Mouse (Mus musculus) bone marrow macrophage, adult 2 months (primary cell): ENCODE measurements around the gene Gm20388. TPM values are rescaled to one million over a fixed set of nuclear protein-coding genes. Genes with fewer than 3 reads are reported as not detected.

Experiments
- H3K27ac ChIP-seq: 2 replicates; pipeline ENCODE4 v1.5.1; 2012; ENCODE audit warnings: low read depth, low read length; ENCODE audit not compliant: insufficient read depth
- H3K4me1 ChIP-seq: 2 replicates; pipeline ENCODE4 v1.6.1; 2012; ENCODE audit warnings: low read length; ENCODE audit not compliant: control insufficient read depth, insufficient read depth
- H3K4me3 ChIP-seq: 2 replicates; pipeline ENCODE4 v1.5.1; 2012; ENCODE audit warnings: mild to moderate bottlenecking, low read length, moderate library complexity; ENCODE audit not compliant: insufficient read depth
- CTCF ChIP-seq: IDR thresholded peaks from 2 replicates; pipeline ENCODE4 v1.5.1; 2012; ENCODE audit warnings: low read depth, mild to moderate bottlenecking, low read length, moderate library complexity
- POLR2A ChIP-seq: IDR thresholded peaks from 2 replicates; pipeline ENCODE4 v1.6.1; 2012; ENCODE audit warnings: mild to moderate bottlenecking, low read depth, low read length, borderline replicate concordance
- polyA plus RNA-seq: library from polyadenylated mRNA; stranded (reverse); fragments of >200 nt; gene quantifications from 2 replicates; pipeline ENCODE4 v1.2.4, GENCODE M21; 2012; ENCODE audit not compliant: missing spikeins, insufficient read depth, insufficient read length

Gene Gm20388
- polyA plus RNA-seq, 1 experiment = 32.7 TPM

DNA sequence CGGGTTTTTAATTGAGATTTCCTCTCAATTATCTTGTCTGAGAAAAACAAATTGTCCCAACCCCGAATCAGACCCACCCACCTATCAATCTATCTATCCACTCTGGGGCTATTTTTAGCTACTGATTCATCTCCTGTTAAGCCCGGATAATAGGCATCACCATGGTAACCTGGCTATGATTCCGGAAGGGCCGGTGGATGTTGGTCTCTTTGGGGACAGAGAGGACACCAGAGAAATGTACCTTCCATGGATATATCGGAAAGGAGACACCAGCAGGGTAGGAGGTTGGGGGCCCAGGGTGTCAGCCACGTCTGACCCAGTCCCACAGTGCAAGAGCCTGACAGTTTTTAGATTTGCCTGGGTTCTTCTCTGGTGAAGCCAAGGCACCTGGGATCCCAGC, 3224.8 kb downstream of the Gm20388 start:
- H3K27ac ChIP-seq = no peak overlapping the region

GRCm38 (mm10) chr8:123135806-123136205, 3225.2 kb downstream of the Gm20388 start:
- H3K27ac ChIP-seq = no peak overlapping the region
- TF ChIP-seq POLR2A = no peak
- TF ChIP-seq CTCF = no peak

More for the DNA sequence above, 3224.8 kb downstream of the Gm20388 start:
- TF ChIP-seq CTCF (no peak), POLR2A (no peak)
- Histone ChIP-seq H3K4me1 (peaks cover 6% of the 10 kb centered on the region), H3K4me3 (no peak overlapping the region)

GRCm38 (mm10) chr8:123136287-123136686, 3225.6 kb downstream of the Gm20388 start:
- no peak overlapping the region for H3K27ac ChIP-seq
- peaks cover 6% of the 10 kb centered on the region for H3K4me1 ChIP-seq
- TF ChIP-seq CTCF = no peak
- no peak for TF ChIP-seq POLR2A
- H3K4me3 ChIP-seq = no peak overlapping the region

More at GRCm38 (mm10) chr8:123135806-123136205, 3225.2 kb downstream of the Gm20388 start:
- H3K4me1 ChIP-seq = peaks cover 6% of the 10 kb centered on the region
- H3K4me3 ChIP-seq = no peak overlapping the region

DNA sequence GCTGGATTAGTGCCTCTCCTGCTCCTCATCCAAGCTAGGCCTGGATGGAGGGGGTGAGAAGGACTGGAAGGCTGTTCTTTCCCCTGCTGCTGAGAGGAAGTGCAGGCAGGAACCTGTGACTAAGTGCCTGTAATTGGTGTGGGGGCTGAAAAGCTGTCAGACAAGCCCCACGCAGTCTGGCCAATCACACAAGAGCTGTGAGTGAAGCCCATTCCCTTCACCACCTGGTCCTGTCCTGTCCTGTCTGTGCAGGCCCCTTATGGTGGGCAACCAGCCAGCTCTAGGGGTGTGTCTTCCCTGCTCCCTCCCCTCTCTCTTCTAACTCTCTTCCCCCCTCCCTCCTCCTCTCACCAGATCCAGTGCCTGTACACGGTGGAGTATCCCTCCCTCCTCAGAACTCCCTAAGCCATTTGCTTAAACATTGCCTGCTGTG, 3227.0 kb downstream of the Gm20388 start:
- Histone ChIP-seq H3K27ac (no peak overlapping the region), H3K4me3 (no peak overlapping the region), H3K4me1 (peaks cover 6% of the 10 kb centered on the region)
- no peak for TF ChIP-seq CTCF
- TF ChIP-seq POLR2A = no peak

DNA sequence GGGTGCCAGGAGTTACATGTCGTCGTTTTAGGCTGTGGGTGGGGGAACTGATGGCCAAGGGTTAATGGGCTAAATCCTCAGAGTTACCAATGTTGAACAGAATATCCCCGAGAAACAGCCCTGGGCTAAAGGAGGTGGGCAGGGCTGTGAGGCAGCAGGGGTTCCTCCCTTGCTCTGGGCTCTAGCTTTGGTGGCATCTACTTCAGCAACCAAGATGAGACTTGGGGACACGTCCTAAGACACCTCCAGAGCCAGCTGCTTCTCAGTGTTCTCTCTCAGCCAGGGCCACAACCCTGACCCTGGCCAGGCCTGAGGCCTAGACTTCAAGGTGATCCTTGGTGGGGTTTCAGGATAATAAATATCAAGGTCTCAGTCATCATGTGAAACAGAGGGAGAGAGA, 3228.1 kb downstream of the Gm20388 start:
- H3K4me1 ChIP-seq = peaks cover 6% of the 10 kb centered on the region
- H3K27ac ChIP-seq = no peak overlapping the region
- TF ChIP-seq POLR2A = no peak
- no peak for TF ChIP-seq CTCF
- H3K4me3 ChIP-seq = no peak overlapping the region

DNA sequence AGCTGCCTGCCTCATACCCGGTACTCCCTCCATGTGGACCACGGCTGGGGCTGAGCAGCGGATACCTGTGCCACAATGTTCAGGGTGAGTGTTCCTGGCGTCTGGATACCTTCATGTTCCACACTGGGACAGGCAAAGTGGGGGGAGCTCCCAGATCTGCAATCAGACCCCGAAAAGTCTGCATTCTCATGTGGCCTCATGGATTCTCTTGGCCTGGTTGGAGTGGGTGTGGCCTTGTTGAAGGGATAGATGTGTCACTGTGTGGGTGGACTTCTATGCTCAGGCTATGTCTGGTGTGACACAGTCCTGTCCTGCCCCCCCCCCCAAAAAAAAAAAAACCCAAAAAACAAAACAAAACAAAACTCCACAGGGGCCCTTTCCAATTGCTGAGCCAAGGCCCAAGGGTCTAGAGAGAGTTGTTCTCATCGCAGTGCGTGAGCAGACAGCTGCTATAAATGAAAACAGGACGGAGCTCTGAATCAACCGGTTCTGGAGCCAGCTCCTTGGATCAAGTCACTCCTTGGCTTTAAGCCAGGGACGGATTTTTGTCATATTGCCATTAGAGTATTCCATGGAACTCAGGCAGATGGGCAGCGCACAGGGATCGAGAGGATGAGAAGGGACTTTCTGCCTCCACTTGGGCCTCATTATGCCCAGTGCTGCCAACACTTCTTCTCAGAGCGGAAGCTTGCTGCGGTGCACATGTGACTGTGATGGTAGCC, 3231.3 kb downstream of the Gm20388 start:
- Histone ChIP-seq H3K4me1 (peaks cover 6% of the 10 kb centered on the region), H3K4me3 (no peak overlapping the region), H3K27ac (no peak overlapping the region)
- TF ChIP-seq POLR2A (no peak), CTCF (no peak)

DNA sequence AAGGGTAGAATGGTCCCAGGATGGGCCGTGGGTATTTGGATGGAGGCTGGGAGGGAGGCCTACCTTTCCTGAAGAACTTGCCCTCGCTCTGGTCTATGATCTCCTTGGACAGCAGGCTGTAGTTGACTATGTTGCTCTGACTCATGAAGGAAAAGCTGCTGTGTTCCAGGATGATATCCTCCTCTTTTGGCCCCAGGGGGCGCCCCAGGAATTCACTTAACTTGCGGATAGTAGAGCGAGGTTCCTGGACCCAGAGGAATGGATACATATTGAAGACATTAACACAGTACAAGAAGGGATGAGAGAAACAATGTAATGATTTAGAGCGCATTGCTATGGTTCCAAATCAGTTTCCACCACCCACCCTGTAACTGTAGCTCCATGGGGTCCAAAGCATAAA, 3234.6 kb downstream of the Gm20388 start:
- Histone ChIP-seq H3K4me3 (no peak overlapping the region), H3K4me1 (no peaks in the 10 kb centered on the region), H3K27ac (no peak overlapping the region)
- no peak for TF ChIP-seq CTCF
- TF ChIP-seq POLR2A = no peak

- Histone ChIP-seq H3K4me1 (no peaks in the 10 kb centered on the region), H3K27ac (no peak overlapping the region), H3K4me3 (no peak overlapping the region)
- TF ChIP-seq CTCF (no peak), POLR2A (no peak)
Measured at GRCm38 (mm10) chr8:123146390-123146789, 3235.7 kb downstream of the Gm20388 start.

- no peak for TF ChIP-seq CTCF
- TF ChIP-seq POLR2A = no peak
- no peak overlapping the region for H3K4me3 ChIP-seq
- no peaks in the 10 kb centered on the region for H3K4me1 ChIP-seq
- no peak overlapping the region for H3K27ac ChIP-seq
Measured at GRCm38 (mm10) chr8:123150737-123151171, 3240.1 kb downstream of the Gm20388 start.

GRCm38 (mm10) chr8:123155177-123155576, 3244.5 kb downstream of the Gm20388 start:
- TF ChIP-seq CTCF (no peak), POLR2A (no peak)
- Histone ChIP-seq H3K4me1 (no peaks in the 10 kb centered on the region), H3K4me3 (no peak overlapping the region), H3K27ac (no peak overlapping the region)

GRCm38 (mm10) chr8:123156070-123156773, 3245.6 kb downstream of the Gm20388 start:
- Histone ChIP-seq H3K4me3 (no peak overlapping the region), H3K27ac (no peak overlapping the region), H3K4me1 (no peaks in the 10 kb centered on the region)
- no peak for TF ChIP-seq CTCF
- TF ChIP-seq POLR2A = no peak
